Mouse (Mus musculus): Measurements from ENCODE around the gene Lpp.

Lpp gene

GRCm38 (mm10) chr16:24473966-24474365 lies 80.7 kb downstream of the Lpp start:
- DNase-seq, result no peak

- no peak for DNase-seq
Measured at GRCm38 (mm10) chr16:24474781-24475180, 81.5 kb downstream of the Lpp start.

GRCm38 (mm10) chr16:24475305-24475947 lies 82.1 kb downstream of the Lpp start:
- no peak for DNase-seq

- DNase-seq, result peak; percentile 87
Measured at GRCm38 (mm10) chr16:24476911-24477401, 83.6 kb downstream of the Lpp start.

GRCm38 (mm10) chr16:24478006-24478405 lies 84.7 kb downstream of the Lpp start:
- no peak for DNase-seq

- no peak for DNase-seq
Measured at GRCm38 (mm10) chr16:24478851-24479250, 85.5 kb downstream of the Lpp start.

GRCm38 (mm10) chr16:24482648-24483047 lies 89.3 kb downstream of the Lpp start:
- DNase-seq, result no peak

- peak; percentile 88 for DNase-seq
Measured at GRCm38 (mm10) chr16:24483527-24484101, 90.3 kb downstream of the Lpp start.

- peak; percentile 73 for DNase-seq
Measured at GRCm38 (mm10) chr16:24487782-24488241, 94.5 kb downstream of the Lpp start.

GRCm38 (mm10) chr16:24489516-24490285 lies 96.4 kb downstream of the Lpp start:
- no peak for DNase-seq

GRCm38 (mm10) chr16:24490751-24491485 lies 97.6 kb downstream of the Lpp start:
- DNase-seq, result no peak

- no peak for DNase-seq
Measured at GRCm38 (mm10) chr16:24491486-24491758, 98.1 kb downstream of the Lpp start.

- DNase-seq, result no peak
Measured at GRCm38 (mm10) chr16:24492194-24492940, 99.1 kb downstream of the Lpp start.

GRCm38 (mm10) chr16:24494531-24494930 lies 101.2 kb downstream of the Lpp start:
- DNase-seq, result no peak

- no peak for DNase-seq
Measured at GRCm38 (mm10) chr16:24495461-24495860, 102.2 kb downstream of the Lpp start.

- DNase-seq, result no peak
Measured at GRCm38 (mm10) chr16:24496635-24497034, 103.3 kb downstream of the Lpp start.

GRCm38 (mm10) chr16:24497413-24497812 lies 104.1 kb downstream of the Lpp start:
- no peak for DNase-seq

GRCm38 (mm10) chr16:24498103-24498659 lies 104.9 kb downstream of the Lpp start:
- DNase-seq, result no peak

- DNase-seq, result no peak
Measured at GRCm38 (mm10) chr16:24501197-24501596, 107.9 kb downstream of the Lpp start.

- no peak for DNase-seq
Measured at GRCm38 (mm10) chr16:24501628-24502294, 108.5 kb downstream of the Lpp start.

- DNase-seq, result no peak
Measured at GRCm38 (mm10) chr16:24502295-24502823, 109.1 kb downstream of the Lpp start.

All from kidney, adult 9 months (tissue).